Mouse (Mus musculus): ENCODE data around the gene Ahnak2. TPM values are rescaled to one million over a fixed set of nuclear protein-coding genes. Genes with fewer than 3 reads are reported as not detected.

Gene Ahnak2
- not detected for polyA plus RNA-seq (2017; shearing (Covaris generic))

GRCm38 (mm10) chr12:112801864-112802846 lies at the start of gene Ahnak2:
Gene Ahnak2, minus strand, starts transcription at chr12:112802657.

GRCm38 (mm10) chr12:112829244-112829864 lies 26.9 kb upstream of the Ahnak2 start, which contains the start of gene Cdca4:
Gene Cdca4, minus strand, starts transcription at chr12:112829423.

GRCm38 (mm10) chr12:112808587-112809364 lies 6.3 kb upstream of the Ahnak2 start, which contains the start of gene Clba1:
Gene Clba1, plus strand, starts transcription at chr12:112808937.

GRCm38 (mm10) chr12:112760154-112760926 lies 42.1 kb downstream of the Ahnak2 start, which contains the start of gene Pld4:
Gene Pld4, plus strand, starts transcription at chr12:112760655.

Other genes with a start within 250 kb of the Ahnak2 start
- gene Inf2, start 213.9 kb downstream of the Ahnak2 start, polyA plus RNA-seq (2017; shearing (Covaris generic)): 61.0 TPM
- gene Adssl1, start 182.6 kb downstream of the Ahnak2 start, polyA plus RNA-seq (2017; shearing (Covaris generic)): 1.7 TPM
- 28.5 TPM for gene Siva1, start 158.0 kb downstream of the Ahnak2 start, polyA plus RNA-seq (2017; shearing (Covaris generic))
- gene Akt1, start 127.8 kb downstream of the Ahnak2 start, polyA plus RNA-seq (2017; shearing (Covaris generic)): 133 TPM
- gene Zbtb42, start 123.8 kb downstream of the Ahnak2 start, polyA plus RNA-seq (2017; shearing (Covaris generic)): 5.2 TPM
- 17.1 TPM for gene Cep170b, start 82.2 kb downstream of the Ahnak2 start, polyA plus RNA-seq (2017; shearing (Covaris generic))
- 0.68 TPM for gene Pld4, start 42.0 kb downstream of the Ahnak2 start, polyA plus RNA-seq (2017; shearing (Covaris generic))
- gene Clba1, start 6.3 kb upstream of the Ahnak2 start, polyA plus RNA-seq (2017; shearing (Covaris generic)): 0.50 TPM
- 37.7 TPM for gene Cdca4, start 26.8 kb upstream of the Ahnak2 start, polyA plus RNA-seq (2017; shearing (Covaris generic))
- gene Gpr132, start 65.6 kb upstream of the Ahnak2 start, polyA plus RNA-seq (2017; shearing (Covaris generic)): 286 TPM
- 1.8 TPM for gene Jag2, start 127.1 kb upstream of the Ahnak2 start, polyA plus RNA-seq (2017; shearing (Covaris generic))
- 33.1 TPM for gene Nudt14, start 139.5 kb upstream of the Ahnak2 start, polyA plus RNA-seq (2017; shearing (Covaris generic))
- gene Btbd6, start 173.8 kb upstream of the Ahnak2 start, polyA plus RNA-seq (2017; shearing (Covaris generic)): 67.8 TPM
- 191 TPM for gene Brf1, start 198.0 kb upstream of the Ahnak2 start, polyA plus RNA-seq (2017; shearing (Covaris generic))
- gene Pacs2, start 211.9 kb upstream of the Ahnak2 start, polyA plus RNA-seq (2017; shearing (Covaris generic)): 26.2 TPM